Mouse (Mus musculus) bone marrow, adult 2 months (tissue): ENCODE measurements at regions not wholly inside any gene's neighbourhood (a gene's known extent, or its start where the extent isn't known, plus 50 kb on each side); places are given as distances from the start of the nearest gene placed in this dataset.

Experiments used
- H3K27ac ChIP-seq: fragments of 200-500 bp; 2 replicates; pipeline ENCODE4 v1.5.1; 2012; ENCODE audit warnings: low read depth, mild to moderate bottlenecking, control low read depth, inconsistent platforms, low read length; ENCODE audit not compliant: control insufficient read depth, poor library complexity, insufficient read depth
- H3K4me1 ChIP-seq: fragments of 200-500 bp; 2 replicates; pipeline ENCODE4 v1.6.1; 2011; ENCODE audit warnings: low read length; ENCODE audit not compliant: control insufficient read depth, insufficient read depth
- H3K4me3 ChIP-seq: fragments of 200-500 bp; replicated peaks from 2 replicates; pipeline ENCODE3; 2011; ENCODE audit warnings: mild to moderate bottlenecking, low read depth, low read length, control low read depth; ENCODE audit not compliant: control insufficient read depth
- CTCF ChIP-seq: fragments of 200-500 bp; IDR thresholded peaks from 2 replicates; pipeline ENCODE4 v1.5.1; 2011; ENCODE audit warnings: low read length, control low read depth; ENCODE audit not compliant: control insufficient read depth, insufficient read depth
- POLR2A ChIP-seq: fragments of 200-500 bp; IDR thresholded peaks from 2 replicates; pipeline ENCODE4 v1.6.1; 2011; ENCODE audit warnings: low read depth, mild to moderate bottlenecking, control low read depth, low read length, borderline replicate concordance; ENCODE audit not compliant: control insufficient read depth
- WGBS: fragments of 180-500 bp; shearing (Covaris S2); methylation state at CpG from one replicate; pipeline ENCODE4 v1.1.7; 2018; 5-methylcytosine and 5-hydroxymethylcytosine counted together

GRCm38 (mm10) chr14:46067102-46067801, 312.0 kb upstream of the Gm15217 start:
- no peak overlapping the region for H3K27ac ChIP-seq
- 68% methylated on average over 5 of the region's 5 CpGs for WGBS
- no peak for TF ChIP-seq CTCF

DNA sequence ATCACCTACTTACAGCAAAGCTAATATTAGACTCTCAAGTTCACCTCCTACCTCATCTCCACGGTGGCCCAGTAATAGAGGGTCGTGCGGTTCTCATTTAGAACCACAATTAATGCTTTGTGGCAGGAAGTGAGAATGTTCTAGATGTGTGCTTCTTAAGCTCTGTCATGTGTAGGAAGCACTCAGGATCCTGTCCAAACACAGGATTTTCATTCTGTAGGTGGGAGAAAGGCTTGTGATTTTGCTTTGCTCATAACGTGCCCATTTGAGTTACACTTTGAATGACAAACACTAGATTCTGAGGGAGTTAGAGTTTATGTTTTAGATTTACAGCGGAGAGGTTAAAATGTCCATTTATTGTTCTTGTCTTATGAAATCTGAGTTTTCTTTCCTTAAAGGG, 308.0 kb upstream of the Gm15217 start:
- TF ChIP-seq POLR2A, result no peak
- no peak for TF ChIP-seq CTCF
- no peak overlapping the region for H3K4me3 ChIP-seq
- H3K4me1 ChIP-seq, result no peaks in the 10 kb centered on the region
- 82% methylated on average over 5 of the region's 5 CpGs for WGBS
- no peak overlapping the region for H3K27ac ChIP-seq

More at GRCm38 (mm10) chr14:46067102-46067801, 312.0 kb upstream of the Gm15217 start:
- H3K4me3 ChIP-seq, result no peak overlapping the region
- no peaks in the 10 kb centered on the region for H3K4me1 ChIP-seq

DNA sequence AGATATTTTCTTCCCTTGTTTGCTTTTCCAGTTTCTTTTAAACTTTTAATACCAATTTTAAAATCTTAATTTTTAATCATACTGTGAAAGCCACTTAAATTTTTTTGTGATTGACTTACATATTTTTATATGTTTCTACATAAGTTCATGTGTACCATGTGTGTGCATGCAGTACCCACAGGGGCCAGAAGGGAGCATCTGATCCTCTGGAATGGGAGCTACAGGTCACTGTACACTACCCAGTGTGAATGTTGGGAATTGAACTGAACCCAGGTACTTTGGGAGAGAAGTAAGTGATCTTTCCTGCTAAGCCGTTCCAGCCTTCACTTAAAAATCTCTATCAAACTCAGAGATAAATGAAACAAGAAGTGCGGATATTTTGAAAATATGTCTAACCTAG, 302.5 kb upstream of the Gm15217 start:
- WGBS, result 82% methylated on average over 2 of the region's 2 CpGs
- no peaks in the 10 kb centered on the region for H3K4me1 ChIP-seq
- no peak for TF ChIP-seq POLR2A
- TF ChIP-seq CTCF, result no peak
- H3K27ac ChIP-seq, result no peak overlapping the region
- no peak overlapping the region for H3K4me3 ChIP-seq

- WGBS, result 80% methylated on average over 11 of the region's 11 CpGs
- TF ChIP-seq POLR2A (no peak), CTCF (no peak)
- Histone ChIP-seq H3K4me3 (no peak overlapping the region), H3K4me1 (no peaks in the 10 kb centered on the region), H3K27ac (no peak overlapping the region)
These were observed 301.6 kb upstream of the Gm15217 start for GRCm38 (mm10) chr14:46077406-46078131.

DNA sequence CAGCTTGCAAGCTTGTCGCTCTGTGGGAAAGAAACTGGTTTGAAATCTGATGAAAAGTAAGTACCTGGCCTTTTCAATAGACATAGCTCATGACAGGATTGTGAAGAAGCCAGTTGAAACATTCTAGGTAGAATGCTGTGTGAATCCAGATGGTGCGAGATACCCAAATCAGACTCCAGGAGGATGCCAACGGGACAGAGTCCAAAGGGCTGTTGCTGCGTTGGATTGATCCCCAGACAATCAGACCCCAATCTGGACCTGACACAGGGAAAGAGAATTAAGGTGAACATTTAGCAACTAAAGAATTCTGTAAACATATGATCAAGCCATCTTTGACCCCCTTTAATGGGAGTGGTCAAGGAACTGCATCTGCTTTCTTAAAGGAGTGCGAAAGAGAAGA, 296.6 kb upstream of the Gm15217 start:
- Histone ChIP-seq H3K27ac (no peak overlapping the region), H3K4me3 (no peak overlapping the region), H3K4me1 (no peaks in the 10 kb centered on the region)
- WGBS, result 82% methylated on average over 5 of the region's 5 CpGs
- TF ChIP-seq POLR2A, result no peak
- TF ChIP-seq CTCF, result no peak

DNA sequence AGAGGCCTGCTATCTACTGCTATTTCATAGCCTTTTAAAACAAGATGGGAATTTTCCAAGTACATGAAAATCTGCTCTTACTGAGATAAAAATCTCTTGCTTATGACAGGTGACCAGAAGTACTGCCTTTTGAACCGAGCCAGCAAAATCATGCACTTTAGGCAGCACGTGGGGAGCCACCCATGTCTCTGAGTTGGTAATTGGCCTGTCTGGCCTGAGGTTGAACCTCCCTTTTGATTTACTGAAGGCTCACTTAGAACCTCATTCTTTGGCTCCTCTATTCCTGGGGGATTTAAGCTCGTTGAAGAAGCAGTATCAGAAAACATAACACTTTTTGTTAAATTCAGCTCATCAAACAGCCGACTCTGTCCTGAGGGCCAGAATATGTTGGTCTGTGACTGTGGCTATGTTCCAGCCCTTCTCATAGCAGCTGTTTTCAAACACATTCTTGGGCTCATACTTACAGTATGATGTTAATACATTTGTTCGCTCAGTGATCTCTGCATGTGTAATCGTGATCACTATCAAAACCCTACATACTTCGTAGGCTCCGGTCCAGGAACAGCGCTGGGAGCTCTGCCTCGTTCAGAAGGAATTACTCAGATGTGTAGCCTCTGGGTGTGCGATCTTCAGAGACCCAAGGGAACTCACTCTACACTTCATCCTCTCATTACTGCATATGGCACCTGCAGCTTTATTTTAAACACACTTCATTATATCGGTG, 290.1 kb upstream of the Gm15217 start:
- Histone ChIP-seq H3K4me1 (no peaks in the 10 kb centered on the region), H3K4me3 (no peak overlapping the region), H3K27ac (no peak overlapping the region)
- WGBS, result 79% methylated on average over 12 of the region's 12 CpGs
- TF ChIP-seq POLR2A (no peak), CTCF (no peak)

- TF ChIP-seq CTCF, result no peak
- TF ChIP-seq POLR2A, result no peak
- H3K27ac ChIP-seq, result no peak overlapping the region
- H3K4me1 ChIP-seq, result no peaks in the 10 kb centered on the region
- H3K4me3 ChIP-seq, result no peak overlapping the region
- WGBS, result 50% methylated on average over 3 of the region's 3 CpGs
These were observed 263.3 kb upstream of the Gm15217 start for GRCm38 (mm10) chr14:46115950-46116349.

- no peak overlapping the region for H3K27ac ChIP-seq
- no peak overlapping the region for H3K4me3 ChIP-seq
- no peaks in the 10 kb centered on the region for H3K4me1 ChIP-seq
- WGBS, result 79% methylated on average over 1 of the region's 1 CpGs
- no peak for TF ChIP-seq CTCF
- no peak for TF ChIP-seq POLR2A
These were observed 252.7 kb upstream of the Gm15217 start for GRCm38 (mm10) chr14:46126541-46126940.
